Mouse (Mus musculus): ENCODE measurements around the gene Ubac2.

Gene Ubac2

GRCm38 (mm10) chr14:121927451-121927850, 49.0 kb downstream of the Ubac2 start:
- peak in 1 of 2 experiments; percentile 1 for DNase-seq

GRCm38 (mm10) chr14:121928375-121929137, 50.1 kb downstream of the Ubac2 start:
- peak in 1 of 2 experiments; percentile 79 for DNase-seq

- DNase-seq: peak in 1 of 2 experiments; percentile 1
Observed at GRCm38 (mm10) chr14:121929243-121929951, 51.0 kb downstream of the Ubac2 start.

GRCm38 (mm10) chr14:121930731-121931383, 52.4 kb downstream of the Ubac2 start:
- DNase-seq: peak in 1 of 2 experiments; percentile 0

- DNase-seq: peak in 1 of 2 experiments; percentile 1
Observed at GRCm38 (mm10) chr14:121931594-121931993, 53.2 kb downstream of the Ubac2 start.

- DNase-seq: peak in 1 of 2 experiments; percentile 1
Observed at GRCm38 (mm10) chr14:121932180-121932579, 53.8 kb downstream of the Ubac2 start.

GRCm38 (mm10) chr14:121933906-121934596, 55.6 kb downstream of the Ubac2 start:
- DNase-seq: peak in 1 of 2 experiments; percentile 0

GRCm38 (mm10) chr14:121934597-121934946, 56.2 kb downstream of the Ubac2 start:
- DNase-seq: no peak

GRCm38 (mm10) chr14:121936356-121936755, 57.9 kb downstream of the Ubac2 start:
- no peak for DNase-seq

- no peak for DNase-seq
Observed at GRCm38 (mm10) chr14:121936856-121937255, 58.4 kb downstream of the Ubac2 start.

- no peak for DNase-seq
Observed at GRCm38 (mm10) chr14:121937601-121938255, 59.3 kb downstream of the Ubac2 start.

- DNase-seq: peak in 1 of 2 experiments; percentile 0
Observed at GRCm38 (mm10) chr14:121938256-121939191, 60.1 kb downstream of the Ubac2 start.

GRCm38 (mm10) chr14:121939582-121939981, 61.2 kb downstream of the Ubac2 start:
- DNase-seq: no peak

- peak; percentile 43 to 64 for DNase-seq
Observed at GRCm38 (mm10) chr14:121946131-121946530, 67.7 kb downstream of the Ubac2 start.

- DNase-seq: no peak
Observed at GRCm38 (mm10) chr14:121946728-121947127, 68.3 kb downstream of the Ubac2 start.

- no peak for DNase-seq
Observed at GRCm38 (mm10) chr14:121947201-121947760, 68.9 kb downstream of the Ubac2 start.

- DNase-seq: no peak
Observed at GRCm38 (mm10) chr14:121947966-121948365, 69.5 kb downstream of the Ubac2 start.

GRCm38 (mm10) chr14:121949436-121949835, 71.0 kb downstream of the Ubac2 start:
- no peak for DNase-seq

GRCm38 (mm10) chr14:121949897-121950296, 71.5 kb downstream of the Ubac2 start:
- no peak for DNase-seq

- no peak for DNase-seq
Observed at GRCm38 (mm10) chr14:121951399-121952045, 73.1 kb downstream of the Ubac2 start.
